Mouse (Mus musculus): ENCODE data around the gene Sema3f.

Gene Sema3f

GRCm38 (mm10) chr9:107709697-107710483 lies at the start of gene Sema3f:
Sema3f (minus strand) TSS chr9:107710475.
- DNase-seq (ENCODE audit: low read depth, low spot score): peak; percentile 74

GRCm38 (mm10) chr9:107759593-107759992 lies 49.3 kb upstream of the Sema3f start:
- DNase-seq (ENCODE audit: low read depth, low spot score): no peak

GRCm38 (mm10) chr9:107750378-107750777 lies 40.1 kb upstream of the Sema3f start:
- no peak for DNase-seq (ENCODE audit: low read depth, low spot score)

- DNase-seq (ENCODE audit: low read depth, low spot score): no peak
Measured at GRCm38 (mm10) chr9:107748063-107748462, 37.8 kb upstream of the Sema3f start.

GRCm38 (mm10) chr9:107747310-107747709 lies 37.0 kb upstream of the Sema3f start:
- DNase-seq (ENCODE audit: low read depth, low spot score): no peak

GRCm38 (mm10) chr9:107746679-107747078 lies 36.4 kb upstream of the Sema3f start:
- DNase-seq (ENCODE audit: low read depth, low spot score): no peak

- no peak for DNase-seq (ENCODE audit: low read depth, low spot score)
Measured at GRCm38 (mm10) chr9:107744061-107744460, 33.8 kb upstream of the Sema3f start.

- DNase-seq (ENCODE audit: low read depth, low spot score): no peak
Measured at GRCm38 (mm10) chr9:107738841-107739202, 28.5 kb upstream of the Sema3f start.

- DNase-seq (ENCODE audit: low read depth, low spot score): peak; percentile 81
Measured at GRCm38 (mm10) chr9:107738020-107738840, 28.0 kb upstream of the Sema3f start.

- DNase-seq (ENCODE audit: low read depth, low spot score): no peak
Measured at GRCm38 (mm10) chr9:107736185-107736485, 25.9 kb upstream of the Sema3f start.

- no peak for DNase-seq (ENCODE audit: low read depth, low spot score)
Measured at GRCm38 (mm10) chr9:107735356-107736184, 25.3 kb upstream of the Sema3f start.

GRCm38 (mm10) chr9:107734567-107734971 lies 24.3 kb upstream of the Sema3f start:
- no peak for DNase-seq (ENCODE audit: low read depth, low spot score)

GRCm38 (mm10) chr9:107729709-107730108 lies 19.4 kb upstream of the Sema3f start:
- no peak for DNase-seq (ENCODE audit: low read depth, low spot score)

- DNase-seq (ENCODE audit: low read depth, low spot score): no peak
Measured at GRCm38 (mm10) chr9:107728919-107729670, 18.8 kb upstream of the Sema3f start.

GRCm38 (mm10) chr9:107727041-107727440 lies 16.8 kb upstream of the Sema3f start:
- DNase-seq (ENCODE audit: low read depth, low spot score): no peak

GRCm38 (mm10) chr9:107724796-107725195 lies 14.5 kb upstream of the Sema3f start:
- DNase-seq (ENCODE audit: low read depth, low spot score): no peak

GRCm38 (mm10) chr9:107723794-107724531 lies 13.7 kb upstream of the Sema3f start:
- no peak for DNase-seq (ENCODE audit: low read depth, low spot score)

- no peak for DNase-seq (ENCODE audit: low read depth, low spot score)
Measured at GRCm38 (mm10) chr9:107723292-107723691, 13.0 kb upstream of the Sema3f start.

GRCm38 (mm10) chr9:107718781-107719540 lies 8.7 kb upstream of the Sema3f start:
- DNase-seq (ENCODE audit: low read depth, low spot score): no peak

GRCm38 (mm10) chr9:107716951-107717350 lies 6.7 kb upstream of the Sema3f start:
- DNase-seq (ENCODE audit: low read depth, low spot score): no peak

All from embryo, embryonic 11.5 days (tissue).